Mouse (Mus musculus): ENCODE data around the gene D8Ertd738e.

The D8Ertd738e gene

DNA sequence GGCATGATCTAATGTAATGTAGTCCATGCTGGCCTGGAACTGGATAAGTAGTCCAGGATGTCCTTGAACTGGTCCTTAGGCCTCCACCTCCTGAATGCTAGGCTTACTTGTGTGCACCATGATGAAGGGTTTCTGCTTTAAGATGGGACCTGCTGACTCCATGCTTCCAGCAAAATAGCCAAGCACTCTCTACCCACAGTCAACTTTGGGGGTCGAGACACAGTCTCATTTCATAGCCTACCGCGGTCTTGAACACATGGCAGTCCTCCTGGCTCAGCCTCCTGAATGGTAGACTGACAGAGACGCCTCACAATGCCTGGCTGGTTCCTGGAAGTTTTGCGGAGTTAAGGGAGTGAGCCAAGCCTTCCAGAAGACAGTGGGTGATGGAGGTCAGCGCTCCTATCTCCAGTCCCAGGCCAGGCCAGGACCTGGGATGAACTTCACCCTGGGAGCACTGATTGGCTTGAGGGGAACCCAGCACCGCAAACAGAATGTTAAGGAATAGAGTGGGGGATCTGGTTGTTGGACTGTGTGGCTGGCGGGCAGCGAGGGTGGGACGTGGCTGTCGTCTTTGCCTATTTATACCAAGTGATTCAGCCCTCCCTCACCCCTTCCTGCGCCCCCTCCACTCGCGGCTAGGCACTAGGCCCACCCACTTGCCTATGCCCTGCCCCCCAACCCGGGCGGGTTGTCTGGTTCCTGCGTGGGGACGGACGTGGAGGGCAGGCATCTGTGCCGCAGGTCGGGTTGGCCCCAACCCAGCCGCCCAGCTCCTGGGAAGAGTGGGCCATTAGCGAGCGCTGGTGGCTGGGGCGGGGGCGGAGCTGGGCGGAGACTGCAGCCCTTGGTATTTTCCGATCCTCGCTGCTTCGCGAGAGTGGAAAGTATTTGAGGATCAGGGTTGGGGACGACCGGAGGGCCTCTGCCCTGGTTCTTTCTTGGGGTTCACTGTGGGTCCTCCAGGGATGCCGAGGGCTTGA is 46.3 kb downstream of the D8Ertd738e start:
- no peak for DNase-seq (ENCODE audit: low read depth, low spot score)

DNA sequence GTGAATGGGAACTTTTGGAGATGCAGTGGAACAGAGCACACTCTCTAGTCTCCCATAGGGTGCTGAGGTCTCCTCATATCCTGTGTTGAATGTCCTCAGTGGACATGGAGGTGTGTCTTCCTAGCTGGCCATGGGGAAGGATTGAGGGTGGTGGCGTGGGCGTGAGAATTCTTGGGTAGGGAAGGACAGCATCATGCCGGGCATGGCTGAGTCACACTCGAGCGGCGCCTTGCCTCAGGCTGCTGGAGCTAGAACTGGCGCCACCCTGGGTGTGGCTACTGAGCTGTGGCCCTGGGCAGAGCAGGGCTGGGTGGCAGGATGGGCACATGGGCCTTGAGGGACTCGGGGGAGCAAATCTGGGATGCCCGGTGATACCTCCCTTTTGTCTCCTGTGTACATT is 47.1 kb downstream of the D8Ertd738e start:
- DNase-seq (ENCODE audit: low read depth, low spot score) = no peak

DNA sequence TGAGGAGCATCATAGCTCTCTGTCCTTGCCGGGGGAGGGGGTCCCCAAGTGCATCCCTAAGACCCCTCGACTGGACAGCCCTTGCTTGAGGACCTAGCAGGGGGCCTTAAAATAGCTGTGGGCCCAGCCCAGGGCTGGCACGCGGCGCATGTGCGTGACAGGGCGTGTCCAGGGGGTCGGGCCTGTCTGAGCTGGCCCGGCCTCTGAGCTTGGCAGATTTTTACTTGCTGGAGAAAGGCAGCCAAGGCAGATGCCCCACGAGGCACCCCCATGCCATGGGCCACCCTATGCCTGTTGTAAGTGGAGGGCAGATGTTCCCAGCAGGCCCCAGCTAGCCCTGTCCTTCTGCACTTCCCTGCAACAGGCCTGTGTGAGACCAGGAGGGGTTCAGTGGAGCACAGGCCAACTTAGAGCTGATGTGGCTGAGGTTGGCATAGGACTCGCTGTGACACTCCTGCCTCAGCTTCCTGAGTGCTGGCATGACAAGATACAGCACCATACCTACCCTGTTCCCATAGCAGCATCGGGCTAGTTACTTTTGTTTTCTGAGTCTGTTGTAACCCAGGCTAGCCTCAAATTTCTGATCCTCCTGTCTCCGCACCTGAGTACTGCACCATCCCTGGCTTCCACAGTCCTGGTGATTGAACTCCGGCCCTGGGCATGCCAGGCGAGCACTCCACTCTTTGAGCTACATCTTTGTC is 47.8 kb downstream of the D8Ertd738e start:
- DNase-seq (ENCODE audit: low read depth, low spot score) = no peak

DNA sequence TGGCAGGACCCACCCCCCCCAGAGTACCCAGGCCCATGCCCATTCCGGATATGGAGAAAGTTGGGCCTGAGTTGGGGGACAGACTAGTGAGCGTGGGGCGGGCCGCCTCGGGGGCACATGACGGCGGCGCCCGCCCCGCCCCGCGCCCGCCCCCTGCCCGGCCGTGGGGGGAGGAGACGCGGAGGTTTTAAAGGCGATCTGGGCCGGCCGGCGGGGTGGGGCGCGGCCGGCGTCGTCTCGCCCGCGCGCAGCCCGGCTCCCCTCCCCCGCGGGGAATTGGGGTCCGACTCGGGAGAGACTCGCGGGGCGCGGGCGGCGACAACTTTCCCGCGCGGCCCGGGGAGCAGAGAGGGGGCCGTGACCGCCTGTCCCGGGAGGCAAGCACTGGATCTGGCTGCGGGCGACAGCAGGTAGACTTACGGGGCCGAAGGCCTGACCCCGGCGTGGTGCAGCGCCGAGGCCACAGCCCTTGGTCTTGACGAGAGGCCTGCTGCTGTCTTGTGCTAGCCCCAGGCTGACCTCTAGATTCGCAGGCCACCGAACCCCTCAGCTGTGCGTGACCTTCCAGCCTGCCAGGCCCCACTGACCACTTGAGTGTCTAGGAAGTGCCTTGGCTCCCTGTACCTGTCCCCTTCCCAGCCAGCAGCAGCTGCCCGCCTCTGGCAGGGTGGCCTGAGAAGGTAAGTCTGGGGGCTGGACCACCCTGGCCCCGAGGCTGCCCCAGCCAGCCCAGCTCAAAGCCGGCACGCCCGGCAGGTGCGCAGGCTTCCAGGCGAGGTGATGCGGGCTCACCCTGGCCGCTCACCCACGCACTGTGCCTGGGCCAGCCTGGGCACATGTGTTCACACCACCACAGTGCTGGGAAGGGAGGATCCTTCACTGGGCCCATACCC is 48.6 kb downstream of the D8Ertd738e start:
- DNase-seq (ENCODE audit: low read depth, low spot score) = no peak

DNA sequence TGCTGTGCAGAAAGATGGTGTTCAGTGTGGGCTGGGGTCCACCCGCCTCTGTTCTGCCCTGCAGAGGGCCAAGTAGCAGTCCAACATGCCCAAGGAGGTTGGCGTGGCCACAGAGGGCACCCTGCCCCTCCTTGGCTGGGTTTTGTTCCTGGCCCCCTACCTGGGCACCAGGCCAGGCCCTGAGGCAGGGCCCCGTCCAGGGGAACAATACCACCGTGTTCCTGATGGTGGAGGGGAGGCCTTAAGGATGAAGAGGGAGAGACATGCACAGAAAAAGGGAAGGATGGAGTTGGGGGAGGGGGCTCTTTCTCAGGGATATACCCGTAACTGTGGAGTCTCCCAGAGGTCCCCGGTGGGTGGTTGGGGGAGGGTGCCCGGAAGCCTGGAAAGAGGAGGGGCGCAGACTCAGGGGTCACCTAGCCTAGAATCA is 49.4 kb downstream of the D8Ertd738e start:
- DNase-seq (ENCODE audit: low read depth, low spot score) = no peak

DNA sequence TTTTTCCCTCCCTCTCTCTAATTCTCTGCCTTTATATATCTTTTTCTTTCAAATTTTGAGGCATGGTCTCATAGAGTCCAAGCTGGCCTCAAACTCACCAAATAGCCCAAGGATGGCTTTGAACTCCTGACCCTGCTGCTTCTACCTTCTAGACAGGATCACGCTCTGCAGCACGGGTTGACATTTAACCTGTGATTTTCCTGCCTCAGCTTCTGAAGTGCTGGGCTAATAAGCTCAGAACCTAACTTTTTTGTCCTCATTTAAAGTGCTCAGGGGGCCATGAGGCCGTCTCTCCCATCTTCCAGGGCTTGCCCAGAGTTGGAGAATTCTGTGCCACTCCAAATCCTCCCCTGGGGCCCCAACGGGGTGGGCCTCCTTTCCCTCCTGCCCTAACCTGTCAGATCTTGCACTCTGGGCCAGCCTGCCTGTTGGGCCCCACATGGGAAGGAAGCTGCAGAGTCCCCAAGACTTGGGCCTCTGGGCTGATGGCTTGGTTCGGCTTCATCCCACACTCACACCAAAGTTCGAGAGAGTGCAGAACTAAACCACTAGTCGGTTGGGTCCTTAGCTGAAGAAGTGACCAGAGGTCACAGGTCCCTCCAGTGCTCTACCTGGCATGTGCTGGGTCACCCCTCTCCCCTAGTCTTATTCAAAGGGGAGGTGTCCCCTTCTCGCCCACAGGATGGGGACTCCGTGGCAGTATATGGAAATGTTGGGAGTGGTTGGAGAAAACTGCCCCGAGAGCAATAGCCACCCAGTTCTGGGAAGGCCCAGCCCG is 50.0 kb downstream of the D8Ertd738e start:
- DNase-seq (ENCODE audit: low read depth, low spot score) = no peak

DNA sequence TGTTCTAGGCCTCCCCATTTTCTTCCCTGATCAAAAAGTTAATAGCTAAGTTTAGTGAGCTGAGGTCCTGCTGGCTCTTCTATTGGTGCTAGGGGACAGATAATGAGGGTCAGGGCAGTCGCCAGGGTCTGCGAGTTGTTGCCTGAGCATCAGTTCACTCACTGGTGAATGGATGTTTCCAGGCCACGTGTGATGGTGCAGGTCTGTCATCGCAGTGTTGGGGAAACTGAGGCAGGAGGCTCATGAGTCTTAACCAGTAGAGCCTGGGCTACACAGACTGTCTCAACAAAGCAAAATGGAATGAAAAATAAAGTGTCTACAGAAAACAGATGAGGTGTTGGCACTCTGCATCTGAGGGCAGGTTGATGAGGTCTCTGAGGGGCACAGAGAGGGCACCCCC is 50.6 kb downstream of the D8Ertd738e start:
- DNase-seq (ENCODE audit: low read depth, low spot score) = no peak

DNA sequence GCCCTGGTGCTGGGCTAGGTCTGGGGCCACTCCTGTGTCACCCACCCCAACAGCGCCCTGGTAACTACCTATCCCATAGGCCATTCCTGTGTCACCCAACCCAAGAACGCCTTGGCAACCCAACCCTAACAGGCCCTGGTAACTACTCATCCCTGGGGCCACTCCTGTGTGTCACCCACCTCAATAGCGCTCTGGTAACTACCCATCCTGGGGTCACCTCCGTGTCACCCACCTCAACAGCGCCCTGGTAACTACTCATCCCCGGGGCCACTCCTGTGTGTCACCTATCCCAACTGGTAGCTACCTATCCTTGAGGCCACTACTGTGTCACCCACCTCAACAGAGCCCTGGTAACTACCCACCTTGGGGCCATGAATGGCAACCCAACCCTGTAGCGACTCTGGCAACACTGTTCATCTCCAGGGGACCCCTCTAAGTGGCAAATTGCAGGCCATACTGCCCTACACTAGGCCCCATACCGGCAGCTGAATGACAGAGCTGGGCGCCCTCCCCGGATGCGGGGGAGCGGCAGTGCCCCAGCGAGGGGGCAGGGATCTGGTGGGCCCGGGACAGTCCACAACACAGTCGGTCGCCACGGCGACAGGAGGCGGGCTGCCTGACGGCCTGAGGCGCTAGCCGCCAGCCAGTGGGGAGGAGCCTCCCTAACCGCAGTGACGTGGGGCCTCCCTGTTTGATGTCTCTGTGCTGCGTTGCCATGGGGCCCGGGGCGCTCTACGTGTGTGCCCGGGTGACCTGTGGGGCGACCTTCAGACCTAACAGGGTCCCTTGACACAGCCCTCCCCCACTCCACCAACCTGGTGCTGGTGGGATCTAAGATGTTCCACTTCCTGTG is 51.4 kb downstream of the D8Ertd738e start:
- no peak for DNase-seq (ENCODE audit: low read depth, low spot score)

DNA sequence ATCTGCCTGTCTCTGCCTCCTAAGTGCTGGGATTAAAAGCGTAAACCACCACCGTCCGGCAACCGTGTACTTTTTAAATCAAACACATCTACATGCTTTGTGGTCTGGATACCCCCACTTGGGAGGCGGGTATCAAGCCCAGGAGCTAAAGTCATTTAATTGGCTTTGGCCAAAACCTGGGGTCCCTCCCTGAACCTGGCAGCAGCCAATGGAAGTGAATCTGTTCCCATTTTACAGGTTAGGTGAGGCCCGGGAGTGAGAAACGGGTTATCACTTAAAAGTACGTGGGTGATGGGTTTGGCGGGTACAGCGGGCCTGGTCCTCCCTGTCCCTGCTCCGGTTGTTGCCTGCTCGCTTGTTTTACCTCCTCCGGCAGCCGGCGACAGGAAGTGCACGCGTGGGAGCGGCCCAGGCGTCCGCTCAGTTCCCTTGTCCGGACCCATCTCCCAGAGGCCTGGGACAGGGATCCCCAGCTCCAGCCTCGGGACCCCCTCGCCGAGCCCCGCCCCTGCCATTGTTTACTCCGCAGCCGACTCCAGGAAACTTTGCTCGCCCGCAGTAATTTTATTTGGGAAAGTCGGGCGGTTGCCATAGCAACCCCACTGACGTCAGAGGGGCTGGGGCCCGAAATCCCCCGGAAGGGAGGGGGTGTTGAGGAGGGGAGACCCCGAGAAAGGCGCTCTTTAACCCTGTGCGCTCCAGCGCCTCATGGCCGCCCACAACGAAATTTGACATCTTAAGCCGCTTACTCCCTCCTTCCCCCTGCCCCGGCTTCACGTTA is 52.2 kb downstream of the D8Ertd738e start:
- DNase-seq (ENCODE audit: low read depth, low spot score) = no peak
